Mouse (Mus musculus) activated CD4-positive, CD25-positive, alpha-beta regulatory T cell, adult 9 weeks (primary cell): Measurements from ENCODE around the gene Olfr1415. TPM values are rescaled to one million over a fixed set of nuclear protein-coding genes. Genes with fewer than 3 reads are reported as not detected.

Experiments
- polyA plus RNA-seq: library from polyadenylated mRNA; unstranded; fragments of 100-300 nt; shearing (Covaris generic); gene quantifications from one replicate; pipeline ENCODE4 v1.2.1, GENCODE M21; 2017

Gene Olfr1415
- polyA plus RNA-seq, result not detected

DNA sequence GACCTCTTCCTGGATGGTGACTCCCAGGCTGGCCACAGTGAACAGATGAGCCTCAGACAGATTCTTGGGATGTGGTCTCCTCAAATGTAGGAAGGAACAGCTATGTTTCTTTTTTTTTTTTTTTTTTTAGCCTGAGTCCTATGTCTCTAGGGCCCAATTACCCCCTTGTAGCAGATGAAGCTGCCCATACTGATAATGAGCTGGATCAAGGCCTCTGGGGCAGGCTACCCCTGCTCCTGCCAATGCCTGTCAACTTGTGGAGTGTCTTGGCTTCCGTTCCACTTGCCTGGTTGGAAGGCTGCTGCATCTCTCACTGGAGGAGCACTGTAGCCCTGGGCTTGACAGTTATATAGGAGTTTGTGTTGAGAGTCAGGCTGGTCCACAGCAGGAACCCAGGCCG, at the start of gene Olfr1415:
Gene Olfr1415 (minus strand): TSS at position 101 of the 400 bp plus-strand sequence.

GRCm38 (mm10) chr1:92518561-92518960, 22.7 kb upstream of the Olfr1415 start, which contains the start of gene Olfr1414:
TSS of gene Olfr1414 (minus strand) at chr1:92518661.

DNA sequence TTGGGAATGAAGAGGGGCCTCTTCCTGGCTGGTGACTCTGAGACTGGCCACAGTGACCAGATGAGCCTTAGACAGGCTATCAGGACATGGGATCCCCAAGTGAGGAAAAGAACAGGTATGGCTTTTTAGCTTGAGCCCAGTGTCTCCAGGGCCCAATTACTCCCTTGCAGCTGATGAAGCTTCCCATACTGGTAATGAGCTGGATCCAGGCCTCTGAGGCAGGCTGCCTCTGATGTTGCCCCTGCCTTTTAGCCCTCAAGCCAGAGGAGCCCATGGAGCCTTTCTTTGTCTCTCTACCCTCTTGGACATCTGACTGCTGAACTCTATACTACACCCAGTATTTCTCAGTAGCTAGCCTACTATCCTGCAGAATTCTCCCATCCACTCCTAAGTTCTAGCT, 10.9 kb downstream of the Olfr1415 start, which contains the start of gene Olfr1416:
Gene Olfr1416 (minus strand): TSS at position 101 of the 400 bp plus-strand sequence.

DNA sequence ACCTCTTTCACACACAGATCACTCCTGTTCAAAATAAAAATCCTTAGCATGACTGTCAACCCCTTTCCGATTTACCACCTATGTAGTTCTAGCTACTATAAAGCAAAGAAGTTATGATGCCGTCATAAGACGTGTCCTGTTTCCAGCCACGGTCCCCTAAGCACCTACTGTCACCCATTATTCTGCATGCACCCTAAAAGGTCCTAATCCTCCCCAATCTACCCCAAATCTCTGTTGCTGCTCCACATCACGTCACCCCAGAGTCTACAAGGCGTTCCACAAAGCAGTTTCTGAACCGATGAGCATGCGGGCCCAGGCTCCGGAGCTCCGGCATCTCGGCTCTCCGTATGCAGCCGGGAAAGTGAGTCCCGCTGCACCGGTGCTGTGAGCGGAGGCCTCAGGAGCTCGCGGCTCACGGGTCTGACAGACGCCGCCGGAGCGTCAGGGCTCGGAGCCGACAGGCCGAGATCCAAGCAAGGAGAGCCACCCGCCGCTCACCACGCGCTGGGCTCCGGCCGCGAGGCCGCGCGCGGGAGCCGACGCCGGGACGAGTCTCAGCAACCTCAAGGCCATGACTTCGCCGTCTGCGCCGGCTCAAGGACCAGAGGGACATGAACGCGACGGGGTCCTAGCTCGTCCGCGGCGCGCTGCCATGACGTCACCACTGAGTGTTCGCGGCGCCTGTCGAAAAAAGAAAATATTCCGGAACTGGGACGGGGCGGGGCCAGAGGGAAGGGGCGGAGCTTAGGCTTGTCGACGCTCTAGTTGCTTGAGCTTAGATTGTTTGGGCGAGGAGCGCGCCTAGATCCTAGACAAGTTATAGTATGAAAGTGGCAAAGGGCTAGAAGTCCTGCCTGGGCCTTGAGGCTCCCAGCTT, 22.5 kb downstream of the Olfr1415 start, which contains the start of gene Ndufa10:
Gene Ndufa10 (minus strand): TSS at position 696 of the 877 bp plus-strand sequence.

Other genes starting within 250 kb of the Olfr1415 start
- gene Ndufa10, start 22.2 kb downstream of the Olfr1415 start, polyA plus RNA-seq, result 240 TPM
- not detected for gene Olfr1416, start 11.0 kb downstream of the Olfr1415 start, polyA plus RNA-seq
- gene Olfr1414, start 22.6 kb upstream of the Olfr1415 start, polyA plus RNA-seq, result not detected
- gene Olfr1413, start 75.2 kb upstream of the Olfr1415 start, polyA plus RNA-seq, result not detected
- gene Olfr1412, start 89.7 kb upstream of the Olfr1415 start, polyA plus RNA-seq, result not detected
- gene Olfr1411, start 98.3 kb upstream of the Olfr1415 start, polyA plus RNA-seq, result not detected
- not detected for gene Olfr1410, start 109.7 kb upstream of the Olfr1415 start, polyA plus RNA-seq
- not detected for gene Olfr12, start 121.7 kb upstream of the Olfr1415 start, polyA plus RNA-seq
- gene Cops9, start 145.9 kb upstream of the Olfr1415 start, polyA plus RNA-seq, result 267 TPM
- gene Otos, start 152.7 kb upstream of the Olfr1415 start, polyA plus RNA-seq, result 1.2 TPM